Mouse (Mus musculus) hindbrain, embryonic 16.5 days (tissue): Measurements from ENCODE around the gene Mc1r. TPM values are rescaled to one million over a fixed set of nuclear protein-coding genes. Genes with fewer than 3 reads are reported as not detected.

Source experiments
- ATAC-seq: fragments of 200-750 bp; cut with Nextera tagmentation; 2 replicates; pipeline ENCODE4 v1.8.0; 2017; ENCODE audit warnings: moderate TSS enrichment, moderate library complexity
- H3K27ac ChIP-seq: fragments of 300-500 bp; sonication (generic); 2 replicates; pipeline ENCODE4 v1.5.1; 2014; ENCODE audit warnings: low read depth, mild to moderate bottlenecking, control low read depth, low read length, moderate library complexity
- H3K27me3 ChIP-seq: fragments of 300-500 bp; sonication (generic); replicated peaks from 2 replicates; pipeline ENCODE4 v1.6.1; 2014; ENCODE audit warnings: low read length; ENCODE audit not compliant: control insufficient read depth, insufficient read depth
- H3K36me3 ChIP-seq: fragments of 300-500 bp; sonication (generic); 2 replicates; pipeline ENCODE4 v1.6.1; 2014; ENCODE audit warnings: mild to moderate bottlenecking, low read length, moderate library complexity, mixed read lengths; ENCODE audit not compliant: control insufficient read depth, insufficient read depth
- H3K4me1 ChIP-seq: fragments of 300-500 bp; sonication (generic); 2 replicates; pipeline ENCODE4 v1.6.1; 2014; ENCODE audit warnings: low read depth, low read length; ENCODE audit not compliant: control insufficient read depth, insufficient read depth
- H3K4me2 ChIP-seq: fragments of 300-500 bp; sonication (generic); 2 replicates; pipeline ENCODE4 v1.6.1; 2014; ENCODE audit warnings: mild to moderate bottlenecking, low read length, control low read depth, moderate library complexity
- H3K4me3 ChIP-seq: fragments of 300-500 bp; sonication (generic); 2 replicates; pipeline ENCODE4 v1.5.1; 2014; ENCODE audit warnings: mild to moderate bottlenecking, low read length, control low read depth, moderate library complexity
- H3K9ac ChIP-seq: fragments of 300-500 bp; sonication (generic); 2 replicates; pipeline ENCODE4 v1.6.1; 2014; ENCODE audit warnings: low read depth, mild to moderate bottlenecking, control low read depth, low read length, moderate library complexity
- H3K9me3 ChIP-seq: fragments of 300-500 bp; sonication (generic); 2 replicates; pipeline ENCODE4 v1.6.1; 2014; ENCODE audit warnings: mild to moderate bottlenecking, low read length, moderate library complexity; ENCODE audit not compliant: control insufficient read depth
- WGBS: fragments of 180-500 bp; shearing (Covaris S2); extraction: QIAGEN DNeasy Blood & Tissue Kit; methylation state at CpG from one replicate; pipeline ENCODE4 v1.1.7; 2014; 5-methylcytosine and 5-hydroxymethylcytosine counted together
- polyA plus RNA-seq: library from polyadenylated mRNA; unstranded; fragments of >200 nt; fragmentation: Nextera tagmentation; extraction: Ambion mirVana; gene quantifications from 2 replicates; pipeline ENCODE4 v1.2.1, GENCODE M21; 2015

The Mc1r gene
- polyA plus RNA-seq: 0.05 and 0.10 TPM in 2 replicates

DNA sequence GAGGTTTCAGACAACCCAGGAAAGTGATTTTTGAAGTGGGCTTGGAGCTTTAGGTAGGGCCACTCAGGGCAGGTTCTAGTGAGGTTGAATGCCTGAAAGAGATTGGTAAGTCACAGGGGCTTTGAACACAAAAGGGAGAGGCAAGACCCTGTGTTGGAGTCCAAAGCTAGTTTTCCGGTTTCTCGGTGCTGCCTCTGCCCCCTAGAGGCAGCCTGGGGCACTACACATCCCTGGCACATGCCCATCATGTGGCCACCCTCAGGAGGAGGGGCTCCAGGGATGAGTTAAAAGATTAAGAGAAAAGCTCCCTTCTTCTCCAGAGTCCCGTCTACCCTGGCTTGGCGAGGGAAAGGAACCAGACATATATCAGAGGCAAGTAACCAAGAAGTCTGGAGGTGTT lies at the start of gene Mc1r:
TSS of gene Mc1r (plus strand) at position 322 of the 400 bp plus-strand sequence.
- Histone ChIP-seq H3K36me3 (peaks cover 13% of the 10 kb centered on the region), H3K27me3 (no peaks in the 10 kb centered on the region), H3K9me3 (no peaks in the 10 kb centered on the region), H3K9ac (no peak within 1 kb of the TSS), H3K4me3 (no peak within 1 kb of the TSS), H3K27ac (no peak within 1 kb of the TSS), H3K4me2 (no peak within 1 kb of the TSS), H3K4me1 (peaks cover 14% of the 10 kb centered on the region)
- 9% methylated on average over 4 of the region's 4 CpGs for WGBS
- no peak for ATAC-seq

DNA sequence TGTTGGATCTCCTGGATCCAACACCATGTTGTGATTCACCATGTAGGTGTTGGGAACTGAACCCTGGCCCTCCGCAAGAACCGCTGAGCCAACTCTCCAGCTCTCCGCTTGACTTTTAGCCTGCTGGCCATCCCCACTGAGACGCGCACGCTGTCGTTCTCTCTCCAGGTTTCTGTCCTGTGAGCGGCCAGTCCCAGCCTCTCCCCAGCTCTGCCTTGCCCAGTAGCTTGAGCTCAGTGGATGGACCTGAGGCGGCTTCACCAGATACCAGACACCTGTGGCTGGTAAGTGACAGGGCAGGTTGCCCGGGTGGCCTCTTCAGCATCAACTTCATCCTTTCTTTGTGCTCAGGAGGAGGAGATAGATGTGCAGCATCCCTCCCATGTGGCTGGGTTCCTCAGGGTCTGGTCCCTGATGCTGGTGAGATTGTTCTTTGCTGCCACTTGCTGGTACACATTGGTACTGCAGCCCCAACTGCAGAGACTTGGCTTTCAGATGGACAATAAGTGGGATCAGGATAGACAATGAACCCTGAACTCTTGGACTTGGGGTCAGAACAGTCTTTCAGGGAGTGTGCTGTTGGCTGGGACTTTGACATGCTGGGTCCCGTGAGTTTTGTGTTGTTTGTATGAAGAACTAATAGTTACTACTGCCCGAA lies 45.7 kb upstream of the Mc1r start:
- peak overlapping the region; percentile 18; the same call in 1 of the 2 replicates for H3K27ac ChIP-seq
- 0 out of 2 replicates have a peak overlapping the region, but pooled peaks have one; percentile 35 for H3K9ac ChIP-seq
- no peaks in the 10 kb centered on the region; the same call in 1 of the 2 replicates for H3K4me1 ChIP-seq
- no peaks in the 10 kb centered on the region for H3K27me3 ChIP-seq
- peak; percentile 54 for ATAC-seq
- H3K4me2 ChIP-seq: no peak overlapping the region
- peaks cover 23% of the 10 kb centered on the region for H3K36me3 ChIP-seq
- 48% methylated on average over 12 of the region's 12 CpGs for WGBS
- no peak overlapping the region for H3K4me3 ChIP-seq
- H3K9me3 ChIP-seq: no peaks in the 10 kb centered on the region

GRCm38 (mm10) chr8:123373403-123374238 lies 33.3 kb upstream of the Mc1r start, which contains the start of gene Tcf25:
Tcf25 (plus strand) TSS chr8:123373753.
- peak within 1 kb of the TSS; percentile 89 for H3K4me2 ChIP-seq
- WGBS: under 1% methylated on average over 67 of the region's 75 CpGs
- ATAC-seq: peak; percentile 95

GRCm38 (mm10) chr8:123374239-123374578 lies 32.7 kb upstream of the Mc1r start:
- ATAC-seq: peak; percentile 73
- peak overlapping the region; percentile 90 for H3K9ac ChIP-seq
- H3K4me3 ChIP-seq: peak overlapping the region; percentile 91
- peak overlapping the region; percentile 89 for H3K4me2 ChIP-seq
- 0% methylated on average over 20 of the region's 20 CpGs for WGBS
- peak overlapping the region; percentile 98 for H3K27ac ChIP-seq
- peaks cover 21% of the 10 kb centered on the region for H3K4me1 ChIP-seq
- no peaks in the 10 kb centered on the region for H3K9me3 ChIP-seq
- H3K27me3 ChIP-seq: no peaks in the 10 kb centered on the region
- H3K36me3 ChIP-seq: peaks cover 2% of the 10 kb centered on the region; the same call in 1 of the 2 replicates

More at GRCm38 (mm10) chr8:123373403-123374238, 33.3 kb upstream of the Mc1r start, which contains the start of gene Tcf25:
- H3K9me3 ChIP-seq: no peaks in the 10 kb centered on the region
- H3K4me3 ChIP-seq: peak within 1 kb of the TSS; percentile 91
- H3K36me3 ChIP-seq: peaks cover 5% of the 10 kb centered on the region; the same call in 1 of the 2 replicates
- H3K27me3 ChIP-seq: no peaks in the 10 kb centered on the region
- peak within 1 kb of the TSS; percentile 98 for H3K27ac ChIP-seq
- H3K9ac ChIP-seq: peak within 1 kb of the TSS; percentile 90
- peaks cover 21% of the 10 kb centered on the region for H3K4me1 ChIP-seq

GRCm38 (mm10) chr8:123375701-123376100 lies 31.2 kb upstream of the Mc1r start:
- H3K4me3 ChIP-seq: no peak overlapping the region
- H3K4me2 ChIP-seq: no peak overlapping the region
- peaks cover 21% of the 10 kb centered on the region for H3K4me1 ChIP-seq
- no peak overlapping the region; the same call in 1 of the 2 replicates for H3K27ac ChIP-seq
- no peak for ATAC-seq
- no peaks in the 10 kb centered on the region for H3K9me3 ChIP-seq
- H3K9ac ChIP-seq: peak overlapping the region; percentile 30; the same call in 1 of the 2 replicates
- no peaks in the 10 kb centered on the region for H3K27me3 ChIP-seq
- WGBS: 78% methylated on average over 10 of the region's 10 CpGs
- H3K36me3 ChIP-seq: no peaks in the 10 kb centered on the region; the same call in 1 of the 2 replicates

- H3K27me3 ChIP-seq: no peaks in the 10 kb centered on the region
- H3K9ac ChIP-seq: no peak overlapping the region; the same call in 1 of the 2 replicates
- no peak overlapping the region for H3K4me2 ChIP-seq
- ATAC-seq: no peak
- no peak overlapping the region for H3K4me3 ChIP-seq
- H3K27ac ChIP-seq: no peak overlapping the region
- no peaks in the 10 kb centered on the region for H3K9me3 ChIP-seq
- H3K36me3 ChIP-seq: no peaks in the 10 kb centered on the region; the same call in 1 of the 2 replicates
- peaks cover 21% of the 10 kb centered on the region for H3K4me1 ChIP-seq
- WGBS: 46% methylated on average over 8 of the region's 8 CpGs
Observed at GRCm38 (mm10) chr8:123376106-123376505, 30.8 kb upstream of the Mc1r start.

- H3K36me3 ChIP-seq: peaks cover 35% of the 10 kb centered on the region
- no peak overlapping the region for H3K4me2 ChIP-seq
- H3K4me1 ChIP-seq: no peaks in the 10 kb centered on the region
- H3K4me3 ChIP-seq: no peak overlapping the region
- no peak overlapping the region for H3K9ac ChIP-seq
- H3K27ac ChIP-seq: no peak overlapping the region
- H3K27me3 ChIP-seq: no peaks in the 10 kb centered on the region
- WGBS: 90% methylated on average over 4 of the region's 4 CpGs
- no peak for ATAC-seq
- H3K9me3 ChIP-seq: no peaks in the 10 kb centered on the region
Observed at GRCm38 (mm10) chr8:123381711-123382110, 25.2 kb upstream of the Mc1r start.

DNA sequence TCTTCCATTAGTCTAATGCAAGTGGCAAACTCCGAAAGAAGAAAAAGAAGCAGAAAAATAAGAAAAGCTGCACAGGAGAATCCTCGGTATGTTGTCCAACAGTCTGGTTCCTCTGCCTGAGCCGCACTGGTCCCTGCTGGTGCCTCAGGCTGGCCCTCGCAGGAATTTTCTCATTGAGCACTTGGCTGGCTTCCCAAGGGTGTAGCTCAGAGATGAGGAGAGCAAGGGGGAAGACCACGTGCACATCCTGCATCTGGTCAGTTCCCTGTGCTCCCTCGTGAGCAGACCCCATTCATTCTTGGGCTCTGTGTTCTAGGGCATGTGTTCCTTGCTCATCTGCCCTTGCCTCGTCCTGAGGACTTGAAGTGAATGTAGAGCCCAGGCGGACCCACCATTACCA lies 24.4 kb upstream of the Mc1r start:
- ATAC-seq: no peak
- H3K27me3 ChIP-seq: no peaks in the 10 kb centered on the region
- no peak overlapping the region for H3K27ac ChIP-seq
- H3K4me3 ChIP-seq: no peak overlapping the region
- H3K4me2 ChIP-seq: no peak overlapping the region
- H3K9ac ChIP-seq: no peak overlapping the region
- peaks cover 39% of the 10 kb centered on the region for H3K36me3 ChIP-seq
- H3K9me3 ChIP-seq: no peaks in the 10 kb centered on the region
- 84% methylated on average over 8 of the region's 8 CpGs for WGBS
- H3K4me1 ChIP-seq: no peaks in the 10 kb centered on the region
